Mouse (Mus musculus) brain, embryonic 18.5 days (tissue): Measurements from ENCODE around the gene Pemt.

Source experiments
- DNase-seq: peaks from one replicate; pipeline ENCODE4 v3.0.0-alpha.2; 2012; ENCODE audit warnings: low read depth, low spot score

Gene Pemt

DNA sequence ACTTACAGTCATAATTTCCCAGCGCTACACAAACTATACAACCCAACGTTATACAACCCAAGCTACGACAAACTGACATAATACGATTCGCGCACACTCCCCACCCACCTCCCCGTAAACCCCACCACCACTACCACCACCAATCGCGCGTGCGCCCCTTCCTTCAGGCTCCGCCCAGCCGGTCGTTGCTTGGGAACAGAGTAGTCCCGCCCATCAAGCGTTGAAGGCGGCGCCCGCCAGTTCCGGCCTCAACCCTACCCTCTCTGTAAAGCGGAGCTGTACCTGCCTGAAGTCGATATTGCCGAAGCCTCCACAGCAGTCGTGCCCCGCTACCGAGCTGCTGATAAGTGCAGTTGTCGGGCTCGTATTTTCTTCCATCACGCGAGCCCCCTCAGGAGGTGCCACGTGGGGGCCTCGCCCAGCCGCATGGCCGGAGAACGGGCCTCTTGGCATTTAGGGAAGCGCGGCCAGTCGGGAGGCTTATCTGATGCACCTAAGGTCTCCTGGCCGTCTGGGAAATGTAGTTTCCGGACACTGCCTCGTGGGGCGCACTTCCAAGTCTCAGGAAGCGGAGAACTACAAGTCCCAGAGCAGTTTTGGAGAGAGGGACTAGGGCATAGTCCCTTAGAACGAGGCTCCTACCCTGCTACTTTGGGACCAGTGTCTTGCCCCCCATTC lies at the start of gene Pemt:
Gene Pemt, minus strand, starts transcription at position 432 of the 678 bp plus-strand sequence.
- DNase-seq = peak; percentile 94

GRCm38 (mm10) chr11:60094909-60095810 lies 48.9 kb upstream of the Pemt start:
- no peak for DNase-seq

GRCm38 (mm10) chr11:60093984-60094587 lies 47.8 kb upstream of the Pemt start:
- DNase-seq = no peak

- no peak for DNase-seq
Measured at GRCm38 (mm10) chr11:60093227-60093626, 46.9 kb upstream of the Pemt start.

DNA sequence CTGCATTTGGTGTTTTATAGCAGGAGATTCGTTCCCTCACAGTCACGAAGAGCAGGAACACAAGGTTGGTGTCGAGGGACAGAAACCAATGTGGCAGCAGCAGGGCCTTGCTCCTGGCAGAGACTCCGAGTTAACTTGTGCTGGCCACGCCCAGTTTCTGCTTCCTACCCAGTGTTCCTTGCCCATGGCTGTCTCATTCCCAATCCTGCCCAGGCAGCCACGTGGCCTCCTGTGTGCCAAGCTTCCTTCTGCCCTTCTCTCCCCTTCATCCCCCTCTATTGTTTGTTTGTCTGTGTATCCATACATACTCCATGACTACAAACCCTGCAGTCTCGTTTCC lies 45.1 kb upstream of the Pemt start:
- DNase-seq = no peak

GRCm38 (mm10) chr11:60090696-60091421 lies 44.6 kb upstream of the Pemt start:
- DNase-seq = no peak

- DNase-seq = no peak
Measured at GRCm38 (mm10) chr11:60088947-60089346, 42.7 kb upstream of the Pemt start.

- no peak for DNase-seq
Measured at GRCm38 (mm10) chr11:60086676-60087075, 40.4 kb upstream of the Pemt start.

DNA sequence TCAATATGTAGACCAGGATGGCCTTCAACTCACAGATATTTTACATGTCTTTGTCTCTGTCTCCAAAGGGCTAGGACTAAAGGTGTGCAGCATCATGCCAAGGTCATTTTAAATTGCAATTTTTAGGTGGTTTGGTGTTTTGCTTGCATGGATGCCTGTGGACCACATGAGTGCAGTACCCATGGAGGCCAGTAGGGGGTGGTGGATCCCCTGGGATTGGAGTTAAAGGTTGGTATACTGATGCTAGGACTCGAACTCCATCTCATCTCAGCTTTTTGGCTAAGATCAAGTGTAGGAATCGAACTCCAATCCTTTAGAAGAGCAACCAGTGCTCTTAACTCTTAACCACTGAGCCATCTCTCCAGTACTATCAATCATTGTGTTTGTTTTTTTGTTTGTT lies 38.3 kb upstream of the Pemt start:
- DNase-seq = no peak

- no peak for DNase-seq
Measured at GRCm38 (mm10) chr11:60076790-60077189, 30.5 kb upstream of the Pemt start.

DNA sequence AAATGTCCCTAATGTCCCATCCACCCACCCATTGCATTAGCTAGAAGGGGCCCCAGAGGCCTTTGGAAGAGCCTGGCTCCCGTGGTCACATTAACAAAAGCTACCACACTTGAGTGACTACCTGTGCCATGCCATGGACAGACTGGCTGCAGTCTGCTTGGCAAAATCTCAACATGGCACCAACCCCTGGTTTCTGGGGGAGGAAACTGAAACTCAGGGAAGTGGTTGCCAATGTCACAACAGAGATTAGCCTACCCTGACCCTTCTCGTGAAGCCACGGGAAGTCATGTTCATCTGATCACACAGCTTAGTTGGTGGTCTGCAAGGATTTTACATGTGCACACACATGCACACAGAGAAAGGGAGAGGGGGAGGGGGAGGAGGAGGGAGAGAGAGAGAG lies 29.9 kb upstream of the Pemt start:
- no peak for DNase-seq

DNA sequence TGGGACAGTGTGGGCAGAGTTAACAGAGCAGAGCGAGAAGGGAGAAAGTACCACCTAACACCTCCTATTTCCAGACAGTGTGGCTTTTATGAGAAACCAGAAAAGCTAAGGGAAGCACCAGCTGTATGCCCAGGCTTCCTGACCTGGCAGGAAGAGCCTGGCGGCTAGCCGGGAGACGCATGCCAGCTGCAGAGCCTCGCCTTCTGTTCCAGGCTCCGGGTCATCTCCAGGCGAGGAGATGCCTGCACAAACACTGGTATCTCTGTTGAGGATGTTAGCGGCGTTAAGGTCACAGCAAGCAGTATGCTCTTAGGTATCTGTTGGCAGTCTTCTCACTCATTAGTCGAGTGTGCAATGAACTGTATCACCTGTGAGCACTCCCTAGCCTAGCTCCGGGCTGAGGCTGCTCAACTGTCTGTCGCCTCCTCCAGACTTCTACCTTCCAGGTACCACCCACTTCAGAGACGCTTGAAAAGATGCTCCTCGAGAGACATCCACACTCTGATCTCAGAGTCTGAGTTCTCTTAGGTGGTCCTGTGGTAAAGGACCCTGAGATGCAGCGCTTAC lies 27.7 kb upstream of the Pemt start:
- no peak for DNase-seq

DNA sequence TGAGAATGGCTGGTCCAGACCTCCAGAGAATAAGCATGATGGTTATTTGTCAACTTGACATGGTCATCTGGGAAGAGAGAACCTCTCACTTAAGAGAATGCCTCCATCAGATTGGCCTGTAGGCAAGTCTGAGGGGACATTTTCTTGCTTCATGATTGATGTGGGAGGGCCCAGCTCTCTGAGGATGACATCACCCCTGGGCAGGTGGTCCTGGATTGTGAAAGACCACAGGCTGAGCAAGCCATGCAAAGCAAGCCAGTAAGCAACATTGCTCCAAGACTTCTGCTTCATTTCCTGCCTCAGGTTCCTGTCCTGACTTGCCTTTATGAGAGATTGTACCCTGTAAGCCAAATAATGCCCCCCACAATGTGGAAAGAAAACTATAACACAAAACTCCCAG lies 26.8 kb upstream of the Pemt start:
- no peak for DNase-seq

- DNase-seq = no peak
Measured at GRCm38 (mm10) chr11:60071221-60071620, 24.9 kb upstream of the Pemt start.

DNA sequence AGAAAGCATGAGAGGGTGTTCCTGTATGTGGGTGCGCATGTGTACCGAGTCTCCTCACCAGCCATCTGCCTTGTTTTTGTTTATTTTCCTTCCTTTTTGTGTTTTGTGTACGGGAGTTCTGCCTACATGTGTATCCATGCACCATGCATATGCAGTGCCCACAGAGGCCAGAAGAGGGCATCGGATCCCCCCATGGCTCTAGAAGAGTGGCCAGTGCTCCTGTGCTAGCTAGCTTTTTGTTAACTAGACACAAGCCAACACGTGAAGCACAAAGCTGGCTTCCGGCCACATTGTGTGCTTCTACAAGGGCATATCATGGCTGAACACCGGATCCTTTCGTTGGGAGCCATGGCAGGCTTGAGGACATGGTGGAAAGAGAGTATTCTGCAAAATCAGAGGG lies 24.3 kb upstream of the Pemt start:
- DNase-seq = no peak

GRCm38 (mm10) chr11:60068631-60069030 lies 22.3 kb upstream of the Pemt start:
- DNase-seq = no peak

GRCm38 (mm10) chr11:60067646-60068045 lies 21.4 kb upstream of the Pemt start:
- DNase-seq = no peak

DNA sequence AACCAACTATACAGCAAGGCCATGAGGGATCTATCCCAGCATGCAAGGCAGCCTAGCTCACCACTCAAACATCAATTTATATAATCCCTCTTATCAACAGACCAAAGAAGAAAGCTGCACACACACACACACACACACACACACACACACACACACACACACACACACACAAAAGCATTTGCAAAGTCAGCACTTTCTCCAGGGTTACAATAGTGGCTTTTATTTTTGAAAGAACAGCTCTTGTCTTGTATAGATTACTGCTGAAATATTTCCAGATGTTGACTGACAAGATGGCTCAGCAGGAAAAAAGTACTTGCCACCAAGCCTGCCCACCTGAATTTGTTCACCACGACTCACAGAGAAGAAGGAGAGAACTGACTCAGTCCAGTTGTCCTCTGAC lies 19.0 kb upstream of the Pemt start:
- DNase-seq = no peak

GRCm38 (mm10) chr11:60061504-60062006 lies 15.3 kb upstream of the Pemt start:
- no peak for DNase-seq

- DNase-seq = no peak
Measured at GRCm38 (mm10) chr11:60060026-60060425, 13.7 kb upstream of the Pemt start.

- DNase-seq = no peak
Measured at GRCm38 (mm10) chr11:60058441-60058840, 12.2 kb upstream of the Pemt start.
